Mouse (Mus musculus) gastrocnemius, adult 18-20 months (tissue): ENCODE results near the gene Serpinh1. TPM values are rescaled to one million over a fixed set of nuclear protein-coding genes. Genes with fewer than 3 reads are reported as not detected.
"Not testable (repeated sequence)": the region's sequence is repeated elsewhere in the genome, so short reads cannot be mapped to it uniquely, and the experiment has no call there.

Source experiments
- DNase-seq: peaks from one replicate; pipeline ENCODE4 v3.0.0; 2021; ENCODE audit warnings: low spot score
- total RNA-seq, 2 experiments: library from RNA; stranded (reverse); gene quantifications; 2 replicates each; pipeline ENCODE4 v1.2.3; 2021

Serpinh1 gene
- total RNA-seq, 2 experiments from 2014 or later: 37.4 to 70.5 TPM

DNA sequence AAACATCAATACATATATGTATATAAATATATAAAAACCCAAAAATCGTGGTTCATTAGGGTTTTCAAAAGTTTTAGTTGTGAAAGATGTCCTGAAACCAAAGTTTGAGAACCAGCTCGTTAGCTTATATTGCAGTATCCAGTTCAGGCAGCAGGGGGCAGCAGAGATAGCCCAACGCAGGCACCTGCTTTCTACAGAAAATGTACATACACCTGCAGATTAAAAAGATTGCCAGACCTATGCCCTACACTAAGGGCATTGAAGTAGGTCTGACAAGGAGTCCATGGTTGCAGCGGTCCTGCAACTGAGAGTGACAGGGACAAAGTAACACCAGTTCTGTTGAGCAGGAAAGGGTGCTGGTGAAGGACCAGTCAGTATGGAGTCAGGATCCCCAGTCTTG lies 22.4 kb upstream of the Serpinh1 start:
- DNase-seq: peak; percentile 80

DNA sequence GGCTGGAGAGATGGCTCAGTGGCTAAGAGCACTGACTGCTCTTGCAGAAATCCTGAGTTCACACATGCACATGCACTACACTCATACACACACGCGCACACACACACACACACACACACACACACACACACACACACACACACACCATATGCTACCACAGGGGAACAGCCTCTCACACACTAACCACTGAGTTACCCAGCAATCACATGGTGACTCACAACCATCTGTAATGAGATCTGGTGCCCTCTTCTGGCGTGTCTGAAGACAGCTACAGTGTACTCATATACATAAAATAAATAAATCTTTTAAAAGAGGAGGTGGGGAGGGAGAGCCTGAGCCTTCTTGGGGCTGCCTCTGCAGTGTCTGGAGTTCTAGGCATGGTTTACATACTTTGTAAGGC lies 21.3 kb upstream of the Serpinh1 start:
- DNase-seq: not testable (repeated sequence)

DNA sequence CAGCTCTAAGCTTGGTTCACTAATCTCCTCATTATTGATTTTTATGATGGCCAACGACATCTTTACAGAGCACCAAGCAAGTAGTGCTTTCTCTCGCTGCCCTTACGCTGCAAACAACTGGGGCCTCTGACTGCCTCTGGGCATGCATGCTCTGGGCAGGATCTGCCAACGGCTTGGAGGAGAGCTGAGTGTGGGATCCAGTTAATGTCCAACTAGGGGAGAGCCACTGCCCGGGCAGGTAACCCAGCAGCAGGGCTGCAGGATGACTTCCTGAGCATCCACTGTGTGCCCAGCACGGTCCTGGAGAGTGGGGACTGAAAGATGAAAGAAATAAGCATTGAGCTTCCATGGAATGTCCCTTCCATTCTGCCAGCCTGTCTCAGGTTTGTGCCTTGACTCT lies 13.7 kb upstream of the Serpinh1 start:
- no peak for DNase-seq

DNA sequence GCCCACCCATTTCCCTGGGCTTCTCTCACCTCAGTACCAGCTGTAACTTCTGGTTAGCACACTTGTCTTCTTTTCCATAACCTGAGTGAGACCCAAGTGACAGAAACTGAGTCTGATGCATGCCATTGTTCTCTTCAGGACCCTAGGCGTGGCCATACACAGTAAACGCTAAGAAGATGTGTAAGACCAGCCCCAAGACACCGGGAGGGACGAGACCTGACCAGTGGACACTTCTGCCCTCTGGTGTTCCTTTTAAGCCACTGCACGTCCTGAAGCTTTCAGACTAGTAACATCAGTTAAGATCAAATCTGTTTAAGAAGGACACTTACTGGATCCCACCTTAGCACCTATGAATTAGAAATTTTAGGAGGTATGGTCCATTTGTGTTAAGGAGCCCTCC lies 12.0 kb upstream of the Serpinh1 start:
- peak; percentile 82 for DNase-seq

DNA sequence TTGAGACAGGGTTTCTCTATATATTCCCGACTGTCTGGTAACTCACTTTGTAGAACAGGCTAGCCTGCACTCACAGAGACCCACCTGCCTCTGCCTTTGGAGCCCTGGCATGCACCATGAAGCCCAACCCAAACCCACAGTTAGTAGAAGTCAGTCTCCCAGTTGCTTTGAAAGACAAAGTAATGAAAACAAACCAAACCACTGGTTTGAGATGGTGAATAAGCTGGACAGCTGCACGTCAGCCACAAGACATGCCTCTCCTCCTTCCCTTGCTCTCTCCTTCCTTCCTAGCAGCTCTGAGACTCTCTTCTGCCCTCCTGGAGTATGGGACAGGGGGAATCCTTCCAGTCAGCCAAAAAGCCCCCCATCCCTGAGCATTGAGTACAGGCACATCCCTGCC lies 9.1 kb upstream of the Serpinh1 start:
- DNase-seq: no peak

DNA sequence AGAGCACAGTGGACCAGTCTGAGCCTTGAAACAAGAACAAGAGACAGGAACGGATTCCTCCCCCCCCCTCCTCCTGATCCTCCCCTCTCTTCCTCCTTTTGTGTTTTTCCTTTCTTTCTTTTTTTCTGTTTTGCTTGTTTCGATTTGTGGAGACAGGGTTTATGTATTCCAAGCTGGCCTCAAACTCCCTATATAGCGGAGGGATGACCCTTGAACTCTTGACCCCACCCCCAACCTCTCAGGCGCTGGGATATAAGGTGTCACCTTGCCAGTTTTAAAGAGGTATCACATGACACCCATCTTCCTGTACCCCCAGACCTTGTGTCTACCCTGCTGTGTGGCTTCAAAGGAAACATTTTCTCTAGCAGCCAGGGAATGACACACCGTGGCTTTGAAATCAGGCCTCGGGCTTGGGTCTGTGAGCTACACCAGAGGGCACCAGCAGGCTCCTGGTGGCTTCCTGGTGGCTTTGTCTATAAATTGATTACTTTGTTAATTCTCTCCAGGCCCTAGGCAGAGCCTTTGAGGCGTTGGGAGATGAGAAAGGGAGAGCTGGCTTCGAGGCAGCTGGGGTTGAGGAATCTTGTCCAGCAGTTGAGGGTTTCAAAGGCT lies 7.9 kb upstream of the Serpinh1 start:
- DNase-seq: no peak

DNA sequence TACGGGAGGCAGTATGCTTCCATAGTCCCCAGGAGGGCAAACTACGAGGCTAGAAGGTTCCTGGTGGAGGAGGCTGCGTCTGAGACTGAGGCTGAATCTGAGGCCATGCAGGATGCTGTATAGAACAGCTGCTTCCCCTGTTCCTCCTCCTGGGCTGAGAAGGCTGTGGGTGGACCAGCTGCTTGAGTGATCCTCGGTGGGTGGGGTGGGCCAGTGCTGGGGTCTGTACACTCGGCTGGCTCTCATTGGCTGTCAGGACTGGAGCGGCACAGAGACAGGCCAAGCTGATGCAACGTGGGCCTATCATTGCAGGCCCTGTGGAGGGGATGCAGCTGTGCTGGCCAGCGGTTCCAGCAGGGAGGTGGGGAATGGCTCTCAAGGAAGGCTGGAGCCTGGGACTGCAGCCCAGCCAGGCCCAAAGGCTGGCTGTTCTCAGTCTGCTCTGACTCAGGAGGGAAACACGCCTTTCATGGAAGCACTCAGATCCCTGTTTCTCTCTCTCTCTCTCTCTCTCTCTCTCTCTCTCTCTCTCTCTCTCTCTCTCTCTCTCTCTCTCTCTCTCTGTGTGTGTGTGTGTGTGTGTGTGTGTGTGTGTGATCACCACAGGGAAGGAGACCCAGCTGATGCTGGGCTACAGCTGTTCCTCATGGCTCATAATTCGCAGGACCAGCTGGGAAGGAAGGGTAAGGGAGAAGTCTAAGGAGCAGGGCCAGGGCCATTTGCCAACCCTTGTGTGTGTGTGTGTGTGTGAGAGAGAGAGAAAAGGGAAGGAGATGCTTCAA lies 7.2 kb upstream of the Serpinh1 start:
- DNase-seq: peak; percentile 85

DNA sequence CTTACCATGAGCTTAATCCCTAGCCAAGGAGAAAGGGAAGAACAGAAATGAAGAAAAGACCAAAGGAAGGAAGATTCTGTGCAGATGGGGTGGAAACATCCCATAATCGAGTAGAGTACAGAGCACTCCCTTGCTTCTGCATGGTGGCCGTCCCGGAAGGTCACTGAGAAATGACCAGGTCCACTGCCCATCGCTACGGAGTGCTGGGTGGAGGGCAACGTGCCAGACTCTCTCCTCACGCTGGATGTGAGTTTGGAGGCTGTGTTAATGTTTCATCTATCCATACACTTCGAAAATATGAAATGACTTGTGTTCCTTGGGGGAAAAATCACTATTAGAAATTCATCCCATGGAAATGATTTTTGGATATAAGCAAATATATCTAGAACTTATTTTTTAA lies 5.3 kb upstream of the Serpinh1 start:
- DNase-seq: no peak

DNA sequence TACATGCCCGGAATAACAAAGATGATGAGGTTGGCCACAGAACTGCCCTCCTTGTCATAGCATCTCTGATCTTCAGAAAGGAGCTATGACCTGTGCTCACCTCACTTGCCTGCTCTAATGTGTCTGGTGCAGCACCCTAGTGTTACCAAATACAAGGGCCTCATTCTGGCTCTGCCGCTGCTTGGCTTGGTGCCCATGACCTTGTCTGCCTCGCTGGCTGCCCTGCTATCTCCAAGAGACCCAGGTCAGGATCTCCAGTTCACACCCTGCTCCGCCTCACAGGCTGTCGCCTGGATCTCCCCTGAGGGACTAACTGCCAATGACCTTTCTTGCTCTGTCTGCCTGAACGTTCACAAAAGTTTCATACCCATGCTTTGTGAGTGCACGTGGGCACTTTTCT lies 4.2 kb upstream of the Serpinh1 start:
- DNase-seq: no peak

DNA sequence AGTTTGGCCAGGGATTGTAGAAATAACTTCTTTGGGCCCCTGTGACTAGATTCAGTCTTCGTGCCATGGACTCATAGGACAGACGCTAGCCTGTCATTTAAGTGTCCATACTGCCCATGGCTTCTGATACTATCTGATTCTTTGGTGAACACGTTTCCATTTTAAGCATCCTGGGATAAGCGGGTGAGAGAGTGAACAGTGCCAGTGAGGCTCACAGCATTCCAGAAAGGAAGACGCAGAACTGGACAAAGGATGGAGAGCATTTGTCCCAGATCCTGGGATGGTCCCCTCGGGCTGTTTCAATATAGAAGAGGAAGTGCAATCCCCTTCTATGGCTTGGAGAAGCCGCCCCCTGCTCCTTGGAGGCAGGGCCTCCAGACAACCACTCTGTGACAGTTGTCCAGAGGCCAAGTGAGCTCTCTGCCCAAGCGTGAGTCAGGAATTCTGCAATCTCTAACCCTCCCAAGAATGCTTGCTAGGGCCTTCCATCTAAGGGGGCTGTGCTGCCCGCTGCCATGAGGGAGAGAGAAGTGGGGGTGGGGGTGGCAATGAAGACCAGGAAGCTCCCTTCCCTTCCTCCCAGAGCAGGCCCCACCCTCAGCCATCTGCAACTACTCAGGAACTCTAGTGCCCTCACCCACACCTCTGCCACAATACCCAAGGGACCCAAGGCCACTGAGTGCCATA lies 3.3 kb upstream of the Serpinh1 start:
- peak; percentile 68 for DNase-seq

DNA sequence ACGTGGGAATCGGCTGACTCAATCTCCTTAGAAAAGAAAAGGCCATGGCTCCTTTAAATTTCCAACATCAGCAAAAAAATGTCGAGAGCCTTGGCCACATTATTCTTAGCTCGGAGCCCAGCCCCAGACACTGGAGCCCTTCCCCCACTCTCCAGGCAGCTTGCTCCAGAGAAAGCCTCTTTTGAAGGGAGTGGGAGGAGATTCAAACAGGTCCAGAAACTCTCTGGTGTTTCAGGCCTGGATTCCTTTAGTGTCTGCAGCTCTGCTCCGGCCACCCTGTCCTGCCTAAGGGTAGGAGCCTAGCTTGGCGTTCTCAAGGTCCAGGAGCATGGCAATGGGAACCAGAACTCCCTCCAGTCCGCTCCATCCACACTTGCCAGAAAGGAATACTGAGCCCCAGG lies 2.7 kb upstream of the Serpinh1 start:
- DNase-seq: peak; percentile 80

DNA sequence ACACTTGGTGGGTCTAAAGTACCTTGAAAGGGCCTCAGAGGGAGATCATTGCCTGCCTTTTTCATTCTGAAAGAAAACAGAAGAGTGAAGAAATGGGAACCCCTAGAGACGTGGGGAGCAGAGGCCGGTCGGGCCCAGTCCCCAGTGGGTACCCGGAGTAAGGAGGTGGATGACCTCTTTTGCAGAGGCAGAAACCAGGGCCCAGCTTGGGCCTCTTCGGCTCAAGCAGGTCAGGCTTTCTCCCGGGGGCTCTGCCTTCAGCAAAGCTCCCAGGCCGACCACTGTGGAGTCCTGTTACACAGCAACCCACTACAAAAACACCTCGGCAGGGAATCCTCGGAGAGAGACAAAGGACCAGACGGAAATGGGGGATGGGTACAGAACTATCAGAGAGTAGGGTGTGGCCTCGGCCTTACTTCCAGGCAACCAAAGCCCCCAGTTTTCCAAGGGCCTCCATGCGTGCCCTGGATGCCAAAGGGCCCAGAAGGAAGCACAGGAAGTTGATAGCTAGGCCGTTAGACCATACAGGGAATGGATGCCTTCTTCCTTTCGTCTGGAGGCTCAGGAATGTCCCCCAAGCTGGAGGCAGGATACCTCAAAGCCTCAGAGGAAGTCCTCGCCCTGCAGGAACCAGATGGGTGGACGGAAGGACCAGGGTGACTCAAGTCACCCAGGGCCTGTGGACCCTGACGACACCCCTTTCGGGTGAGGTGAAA lies 1.1 kb downstream of the Serpinh1 start:
- no peak for DNase-seq

DNA sequence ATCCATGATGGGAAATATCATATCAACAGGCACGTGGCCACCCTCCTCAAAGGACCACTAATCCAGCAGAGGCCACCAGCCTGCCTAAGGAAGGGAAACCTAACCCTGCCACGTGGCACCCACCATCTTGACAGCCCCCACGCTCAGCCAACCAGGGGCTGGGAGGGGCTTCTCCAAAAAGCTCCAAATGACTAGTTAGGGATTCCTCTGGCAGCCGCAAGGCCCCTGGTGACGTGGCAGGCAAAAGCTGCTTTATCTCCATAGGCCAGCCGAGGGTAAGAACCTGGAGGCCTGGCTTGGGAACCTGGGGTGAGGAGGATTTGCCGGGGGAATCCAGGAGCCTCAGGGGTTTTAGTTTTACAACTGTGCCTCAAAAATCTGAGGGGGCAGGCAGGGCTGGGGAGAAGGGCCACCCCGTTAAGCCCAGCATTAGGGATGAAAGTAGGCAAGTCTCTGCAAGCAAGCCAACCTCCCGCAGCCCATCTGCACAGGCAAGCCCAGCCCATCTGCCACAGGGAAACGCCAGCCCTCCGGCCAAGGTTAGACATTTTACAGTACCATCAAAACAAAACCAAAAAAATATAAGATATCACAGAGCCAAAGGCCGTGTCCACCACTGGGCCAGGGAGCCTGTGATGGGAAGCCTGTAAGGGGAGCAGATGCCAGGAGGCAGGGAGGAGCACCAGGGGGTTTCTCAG lies 1.8 kb downstream of the Serpinh1 start:
- peak; percentile 36 for DNase-seq

DNA sequence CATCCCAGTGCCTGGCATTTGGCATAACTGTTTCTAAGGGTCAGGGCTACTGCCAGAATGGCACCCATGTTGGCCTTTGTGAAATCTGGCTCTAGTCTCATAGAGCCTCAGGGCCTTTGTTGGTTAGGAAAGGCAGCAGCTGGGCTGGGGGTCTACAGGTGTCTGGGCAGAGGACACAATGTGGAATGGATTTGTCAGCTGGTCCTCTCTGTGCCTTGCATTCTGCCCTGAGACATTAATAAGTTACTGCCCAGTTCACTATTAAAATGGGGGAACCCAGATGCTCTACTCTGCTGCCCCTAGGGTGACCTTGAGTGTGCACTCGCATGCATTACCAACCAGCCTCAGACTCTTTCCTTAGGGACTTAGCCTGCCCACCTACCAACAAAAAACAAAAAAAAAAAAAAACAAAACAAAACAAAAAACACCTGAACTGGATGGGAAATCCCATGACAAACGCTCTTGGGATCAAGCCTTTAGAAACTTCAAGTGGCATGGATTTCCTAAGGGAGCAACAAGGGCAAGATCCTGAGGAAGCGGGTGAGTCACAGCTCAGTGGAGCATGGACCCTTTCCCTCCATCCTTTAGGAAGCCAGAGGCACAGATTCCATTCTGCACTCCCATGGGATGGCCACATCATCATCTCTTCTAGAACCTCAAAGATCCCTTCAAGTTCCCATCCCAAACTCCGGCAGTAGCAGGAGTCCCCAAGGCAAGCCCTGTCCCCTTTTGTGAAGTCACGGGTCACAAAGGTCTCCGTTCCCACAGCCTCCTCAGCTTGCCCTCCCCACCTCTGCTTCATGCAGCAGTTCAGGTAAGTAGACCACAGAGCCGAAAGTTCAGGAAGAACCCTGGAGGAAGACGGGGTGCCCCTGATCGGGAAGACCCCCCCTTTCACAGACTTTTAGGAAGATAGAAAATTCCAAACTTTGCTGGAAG lies 3.0 kb downstream of the Serpinh1 start:
- no peak for DNase-seq

DNA sequence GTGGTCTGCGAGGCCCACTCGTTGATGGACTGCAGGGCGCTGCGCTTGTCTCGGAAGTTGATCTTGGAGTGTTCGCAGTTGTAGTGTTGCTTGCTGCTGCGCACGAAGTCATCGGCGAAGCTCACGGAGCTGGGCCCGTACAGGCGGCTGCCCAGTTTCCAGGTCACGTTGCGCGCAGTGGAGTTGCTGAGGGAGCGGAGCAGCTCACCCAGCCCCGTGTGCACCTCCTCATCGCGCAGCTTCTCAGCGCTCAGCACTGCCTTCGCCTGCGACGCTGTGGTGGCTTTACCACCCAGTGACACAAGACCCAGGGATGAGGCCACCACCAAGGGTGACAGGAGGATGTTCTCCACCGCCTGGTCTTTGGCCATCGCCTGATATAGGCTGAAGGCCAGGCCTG lies 4.2 kb downstream of the Serpinh1 start:
- DNase-seq: no peak

DNA sequence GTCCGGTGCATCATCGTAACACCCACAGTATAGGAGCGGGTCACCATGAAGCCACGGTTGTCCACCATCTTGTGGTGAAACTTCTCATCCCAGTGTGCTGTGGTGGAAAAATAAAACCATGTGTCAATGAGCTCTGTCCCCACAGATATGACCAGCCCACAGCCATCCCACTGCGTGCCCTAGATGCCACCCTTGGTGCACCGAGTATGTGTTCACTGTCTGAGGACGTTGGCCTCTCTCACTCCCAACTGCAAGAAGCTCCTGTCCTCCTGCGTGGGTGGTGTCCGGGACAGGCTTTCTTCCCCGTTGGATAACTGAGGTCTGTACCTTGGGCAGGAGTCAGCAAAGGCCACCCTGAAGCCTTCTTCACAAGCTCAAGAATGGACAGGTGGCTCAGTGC lies 5.8 kb downstream of the Serpinh1 start:
- DNase-seq: no peak

DNA sequence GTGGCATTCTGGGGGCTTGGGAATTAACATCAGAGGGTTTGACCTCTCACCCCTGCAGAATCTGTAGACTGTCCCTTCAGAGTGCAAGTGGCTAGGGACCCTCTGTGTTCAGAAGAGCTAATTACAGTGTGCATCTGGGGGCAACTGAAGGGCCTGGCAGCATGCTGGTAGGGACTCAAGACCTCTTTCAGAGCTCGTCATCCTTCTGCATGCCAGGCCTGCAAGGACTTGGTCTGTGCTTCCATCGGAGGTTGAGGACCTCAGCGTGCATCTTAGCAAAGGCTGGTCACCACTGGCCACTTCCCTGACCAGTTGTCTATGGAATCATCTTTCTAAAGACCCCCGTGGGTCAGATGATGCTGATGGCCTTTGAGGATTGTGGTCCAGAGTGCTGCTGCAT lies 9.5 kb downstream of the Serpinh1 start:
- DNase-seq: no peak

DNA sequence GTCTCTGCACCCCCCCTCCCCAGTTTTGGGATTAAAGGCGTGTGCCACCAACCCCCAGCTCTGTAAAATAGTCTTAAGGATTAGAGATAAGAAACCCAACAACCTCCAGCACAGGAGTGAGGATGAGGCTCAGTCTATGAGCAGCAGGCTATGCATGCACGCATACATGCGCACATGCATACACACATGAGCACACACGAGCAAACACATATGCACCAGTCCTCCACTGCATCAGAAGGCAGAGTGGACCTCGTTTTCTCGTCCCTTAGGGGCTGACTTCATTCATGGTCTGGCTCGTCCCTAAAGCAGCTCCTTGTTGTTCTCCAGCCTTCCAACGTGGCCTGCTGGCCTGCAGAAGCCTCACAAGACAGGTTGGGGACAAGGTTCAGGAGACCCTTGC lies 12.3 kb downstream of the Serpinh1 start:
- no peak for DNase-seq

DNA sequence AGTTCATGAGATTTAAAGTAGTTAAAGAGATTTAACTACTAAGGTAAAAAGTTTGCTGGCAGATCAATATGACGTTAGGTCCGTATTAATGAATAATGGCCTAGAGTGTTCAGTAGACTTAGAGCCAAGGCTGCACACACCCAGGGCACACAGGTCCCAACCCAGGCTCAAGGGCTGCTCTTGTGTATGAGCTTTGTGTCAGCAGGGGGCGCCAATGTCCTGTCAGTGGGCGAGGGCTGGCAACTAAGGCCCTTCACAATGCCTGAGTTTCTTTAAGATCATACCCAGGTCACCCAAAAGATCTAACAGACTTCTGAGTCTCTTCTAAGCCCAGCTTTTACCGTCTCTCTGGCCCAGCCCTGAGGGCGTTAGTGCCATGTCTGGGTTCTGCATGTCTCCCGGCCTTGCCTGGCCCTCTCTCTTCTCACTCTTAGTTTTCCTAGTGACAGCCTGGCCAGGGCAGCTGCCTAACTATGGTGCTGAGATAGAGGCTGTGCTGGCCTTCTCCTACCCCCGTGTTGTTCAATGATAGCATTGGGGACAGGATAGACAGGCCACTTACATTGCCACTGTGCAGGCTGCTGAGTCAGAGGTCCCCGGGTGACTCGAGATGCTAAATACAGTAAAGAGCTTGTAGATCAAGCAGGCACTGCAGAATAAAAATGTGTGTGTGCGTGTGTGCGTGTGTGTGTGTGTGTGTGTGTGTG lies 20.1 kb downstream of the Serpinh1 start:
- DNase-seq: peak; percentile 89

DNA sequence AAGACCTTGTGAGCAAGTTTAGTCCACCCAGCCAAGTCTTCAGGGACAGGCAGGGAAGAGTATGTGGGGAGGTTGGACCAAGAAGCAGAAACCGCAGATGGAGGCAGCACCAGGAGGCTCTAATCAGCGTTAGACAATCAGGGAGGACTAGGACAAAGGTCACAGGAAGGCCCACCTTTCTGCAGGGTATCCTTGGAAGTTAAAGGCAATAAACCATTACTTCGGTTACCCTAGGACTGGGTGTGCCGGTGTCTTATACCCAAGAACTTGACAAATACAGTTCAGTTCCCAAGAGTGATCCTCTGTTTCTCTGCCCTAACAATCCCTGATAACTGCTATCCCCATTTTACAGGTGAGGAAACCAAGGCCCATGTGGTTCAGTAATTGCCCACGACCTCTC lies 23.0 kb downstream of the Serpinh1 start:
- no peak for DNase-seq
